Mouse (Mus musculus) bone marrow macrophage, adult 2 months (primary cell): ENCODE measurements around the gene Cys1. TPM values are rescaled to one million over a fixed set of nuclear protein-coding genes. Genes with fewer than 3 reads are reported as not detected.

Experiments used
- H3K27ac ChIP-seq: 2 replicates; pipeline ENCODE4 v1.5.1; 2012; ENCODE audit warnings: low read depth, low read length; ENCODE audit not compliant: insufficient read depth
- H3K4me1 ChIP-seq: 2 replicates; pipeline ENCODE4 v1.6.1; 2012; ENCODE audit warnings: low read length; ENCODE audit not compliant: control insufficient read depth, insufficient read depth
- H3K4me3 ChIP-seq: 2 replicates; pipeline ENCODE4 v1.5.1; 2012; ENCODE audit warnings: mild to moderate bottlenecking, low read length, moderate library complexity; ENCODE audit not compliant: insufficient read depth
- CTCF ChIP-seq: IDR thresholded peaks from 2 replicates; pipeline ENCODE4 v1.5.1; 2012; ENCODE audit warnings: low read depth, mild to moderate bottlenecking, low read length, moderate library complexity
- POLR2A ChIP-seq: IDR thresholded peaks from 2 replicates; pipeline ENCODE4 v1.6.1; 2012; ENCODE audit warnings: mild to moderate bottlenecking, low read depth, low read length, borderline replicate concordance
- polyA plus RNA-seq: library from polyadenylated mRNA; stranded (reverse); fragments of >200 nt; gene quantifications from 2 replicates; pipeline ENCODE4 v1.2.4, GENCODE M21; 2012; ENCODE audit not compliant: missing spikeins, insufficient read depth, insufficient read length

Cys1 gene
- not detected in 2 replicates for polyA plus RNA-seq

DNA sequence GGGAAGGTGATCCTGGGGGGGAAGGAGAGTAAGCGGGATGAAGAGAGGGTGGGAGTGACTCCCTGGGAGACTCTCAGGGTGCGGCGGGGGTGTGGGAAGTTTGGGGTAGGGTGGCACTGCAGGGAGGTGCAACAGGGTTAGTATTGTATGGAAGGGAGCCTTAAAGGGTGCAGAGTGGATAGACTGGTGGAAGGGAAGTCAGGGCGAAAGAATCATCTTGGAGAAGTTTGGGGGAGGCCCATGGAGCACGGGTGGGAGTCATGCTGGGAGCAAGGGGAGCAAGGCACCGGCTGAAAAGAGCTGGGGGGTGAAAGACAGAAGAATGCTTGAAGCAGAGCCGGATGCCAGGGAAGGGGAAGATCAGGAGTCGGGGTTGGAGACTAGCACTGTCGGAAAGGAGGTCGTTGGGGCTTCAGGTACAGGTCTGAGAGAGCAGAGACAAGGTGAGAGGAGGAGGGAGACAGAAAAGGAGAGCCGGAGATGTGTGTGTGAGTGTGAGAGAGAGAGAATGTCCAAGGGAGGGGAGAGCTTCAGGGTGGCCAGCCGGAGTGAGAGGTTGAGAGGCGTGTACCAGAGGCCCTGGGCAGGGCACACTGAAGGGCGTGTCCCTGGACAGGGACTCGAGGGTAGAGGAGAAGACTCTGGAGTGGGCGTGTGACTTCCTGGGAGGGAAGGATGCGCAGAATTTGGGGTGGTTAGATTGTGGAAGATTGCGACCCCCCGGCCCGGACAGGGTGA is at the start of gene Cys1:
TSS of gene Cys1 (minus strand) at position 528 of the 738 bp plus-strand sequence.
- Histone ChIP-seq H3K4me1 (no peaks in the 10 kb centered on the region), H3K4me3 (no peak within 1 kb of the TSS; the same call in 1 of the 2 replicates), H3K27ac (no peak within 1 kb of the TSS)
- TF ChIP-seq CTCF, result no peak

GRCm38 (mm10) chr12:24724369-24724768 is 42.8 kb upstream of the Cys1 start:
- no peak overlapping the region for H3K4me3 ChIP-seq
- no peak overlapping the region for H3K27ac ChIP-seq
- TF ChIP-seq POLR2A (no peak), CTCF (no peak)
- H3K4me1 ChIP-seq, result peaks cover 10% of the 10 kb centered on the region

DNA sequence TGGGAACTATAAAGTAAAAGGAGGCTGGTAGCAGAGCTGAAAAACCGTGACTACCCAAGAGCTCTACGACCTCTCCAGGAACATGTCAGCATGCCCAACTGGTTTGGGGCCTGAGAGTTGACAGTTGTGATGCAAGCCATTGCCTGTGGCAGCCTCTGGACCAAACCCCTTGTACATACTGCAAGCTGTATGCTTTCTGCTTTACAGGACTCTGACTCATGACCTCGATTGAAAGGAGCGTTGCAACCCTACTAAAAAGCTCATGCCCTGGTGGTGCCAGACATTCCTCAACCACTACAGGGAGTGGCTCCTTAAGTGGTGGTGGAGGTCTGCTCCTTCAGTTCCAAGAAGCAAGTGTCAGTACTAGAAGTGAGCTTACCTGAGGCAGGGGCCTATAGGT is 42.2 kb upstream of the Cys1 start:
- Histone ChIP-seq H3K4me1 (peaks cover 10% of the 10 kb centered on the region), H3K4me3 (no peak overlapping the region), H3K27ac (no peak overlapping the region)
- TF ChIP-seq CTCF, result no peak
- TF ChIP-seq POLR2A, result no peak

DNA sequence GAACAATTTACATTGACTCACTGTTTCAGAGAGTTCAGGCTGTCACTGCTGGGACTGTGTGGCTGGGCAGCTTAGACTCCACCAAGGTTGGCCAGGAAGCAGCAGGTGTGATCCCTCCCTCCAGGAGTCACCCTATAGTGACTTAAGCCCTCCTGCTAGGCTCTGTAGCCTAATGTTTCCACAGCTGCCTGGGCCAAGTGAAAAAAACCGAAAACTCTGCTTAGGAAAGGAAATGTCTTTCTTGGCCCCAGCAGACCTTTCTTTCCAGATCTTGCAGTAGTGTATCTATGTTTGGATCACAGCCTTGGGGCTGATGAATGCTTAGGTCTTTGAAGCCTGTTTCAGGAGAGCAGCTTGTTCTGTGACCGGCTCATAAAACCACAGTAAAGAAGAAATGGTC is 41.8 kb upstream of the Cys1 start:
- TF ChIP-seq POLR2A (no peak), CTCF (no peak)
- Histone ChIP-seq H3K4me3 (no peak overlapping the region), H3K27ac (no peak overlapping the region), H3K4me1 (peaks cover 10% of the 10 kb centered on the region)

- H3K27ac ChIP-seq, result no peak overlapping the region
- H3K4me1 ChIP-seq, result no peaks in the 10 kb centered on the region
- TF ChIP-seq POLR2A (no peak), CTCF (peak; percentile 66)
- no peak overlapping the region for H3K4me3 ChIP-seq
Measured at GRCm38 (mm10) chr12:24716721-24717301, 35.2 kb upstream of the Cys1 start.

- Histone ChIP-seq H3K4me1 (0 out of 2 replicates have a peak, but pooled peaks cover 2% of the 10 kb centered on the region), H3K4me3 (no peak overlapping the region), H3K27ac (no peak overlapping the region)
- TF ChIP-seq CTCF (no peak), POLR2A (no peak)
Measured at GRCm38 (mm10) chr12:24715268-24715896, 33.8 kb upstream of the Cys1 start.

GRCm38 (mm10) chr12:24714579-24715255 is 33.1 kb upstream of the Cys1 start:
- no peak overlapping the region for H3K4me3 ChIP-seq
- no peak overlapping the region for H3K27ac ChIP-seq
- TF ChIP-seq CTCF, result no peak
- no peak for TF ChIP-seq POLR2A
- 0 out of 2 replicates have a peak, but pooled peaks cover 2% of the 10 kb centered on the region for H3K4me1 ChIP-seq

GRCm38 (mm10) chr12:24712396-24712795 is 30.8 kb upstream of the Cys1 start:
- no peak overlapping the region for H3K4me3 ChIP-seq
- TF ChIP-seq POLR2A (no peak), CTCF (no peak)
- H3K4me1 ChIP-seq, result peaks cover 11% of the 10 kb centered on the region
- no peak overlapping the region for H3K27ac ChIP-seq

DNA sequence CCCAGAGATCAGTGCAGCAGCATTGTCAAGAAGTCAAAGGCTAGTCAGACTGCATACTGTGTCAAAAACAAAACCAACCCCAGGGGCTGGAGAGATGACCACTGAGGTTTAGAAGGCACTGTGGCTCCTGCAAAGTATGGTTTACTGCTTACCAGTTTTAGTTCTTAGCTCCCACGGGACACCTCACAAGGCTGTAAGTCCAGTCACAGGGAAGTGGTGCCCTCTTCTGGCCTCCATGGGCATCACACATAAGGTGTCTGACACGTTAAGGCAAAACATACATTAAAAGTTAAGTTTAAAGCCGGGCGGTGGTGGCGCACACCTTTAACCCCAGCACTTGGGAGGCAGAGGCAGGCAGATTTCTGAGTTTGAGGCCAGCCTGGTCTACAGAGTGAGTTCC is 29.1 kb upstream of the Cys1 start:
- no peak for TF ChIP-seq POLR2A
- TF ChIP-seq CTCF, result peak; percentile 53
- no peak overlapping the region for H3K4me3 ChIP-seq
- peaks cover 11% of the 10 kb centered on the region for H3K4me1 ChIP-seq
- no peak overlapping the region for H3K27ac ChIP-seq
